Mouse (Mus musculus) ES-Bruce4 (cell line): ENCODE measurements around the gene Mgat1. TPM values are rescaled to one million over a fixed set of nuclear protein-coding genes. Genes with fewer than 3 reads are reported as not detected.

Source experiments
- H3K27ac ChIP-seq: 2 replicates; pipeline ENCODE4 v1.5.1; 2012; ENCODE audit warnings: low read length, inconsistent platforms; ENCODE audit not compliant: insufficient read depth
- H3K27me3 ChIP-seq: 2 replicates; pipeline ENCODE4 v1.6.1; 2012; ENCODE audit warnings: mild to moderate bottlenecking, low read length, inconsistent platforms; ENCODE audit not compliant: control insufficient read depth, poor library complexity, insufficient read depth, severe bottlenecking
- H3K36me3 ChIP-seq: 2 replicates; pipeline ENCODE4 v1.6.1; 2012; ENCODE audit warnings: inconsistent platforms, mild to moderate bottlenecking, low read length, moderate library complexity; ENCODE audit not compliant: control insufficient read depth, poor library complexity, insufficient read depth, severe bottlenecking
- H3K4me1 ChIP-seq: one replicate; pipeline ENCODE4 v1.8.1; 2011; ENCODE audit warnings: low read length; ENCODE audit not compliant: control insufficient read depth, insufficient read depth
- H3K4me3 ChIP-seq: 2 replicates; pipeline ENCODE4 v1.5.1; 2011; ENCODE audit warnings: low read depth, mild to moderate bottlenecking, low read length
- H3K9ac ChIP-seq: 2 replicates; pipeline ENCODE4 v1.6.1; 2012; ENCODE audit warnings: low read depth, mild to moderate bottlenecking, inconsistent platforms; ENCODE audit not compliant: poor library complexity, severe bottlenecking
- H3K9me3 ChIP-seq: replicated peaks from 2 replicates; pipeline ENCODE4 v1.6.1; 2012; ENCODE audit warnings: mild to moderate bottlenecking, low read length, inconsistent platforms; ENCODE audit not compliant: control insufficient read depth, poor library complexity, insufficient read depth, severe bottlenecking
- CTCF ChIP-seq: IDR thresholded peaks from one replicate; pipeline ENCODE4 v1.8.1; 2011; ENCODE audit warnings: low read depth, low read length
- EP300 ChIP-seq: IDR thresholded peaks from 2 replicates; pipeline ENCODE4 v1.6.1; 2011; ENCODE audit warnings: low read depth, low read length; ENCODE audit not compliant: insufficient read depth
- POLR2A ChIP-seq: IDR thresholded peaks from one replicate; pipeline ENCODE4 v1.8.1; 2011; ENCODE audit warnings: low read length; ENCODE audit not compliant: insufficient read depth
- polyA plus RNA-seq: library from polyadenylated mRNA; stranded (reverse); fragments of >200 nt; gene quantifications from 2 replicates; pipeline ENCODE4 v1.2.4, GENCODE M21; 2011; ENCODE audit warnings: low read depth; ENCODE audit not compliant: missing spikeins, insufficient read depth, insufficient read length

Mgat1 gene
- polyA plus RNA-seq, 1 experiment = 21.1 TPM

- H3K4me3 ChIP-seq = no peak overlapping the region
- no peaks in the 10 kb centered on the region for H3K36me3 ChIP-seq
- no peak for TF ChIP-seq POLR2A
- TF ChIP-seq CTCF = no peak
- no peak for TF ChIP-seq EP300
- no peaks in the 10 kb centered on the region for H3K9me3 ChIP-seq
- H3K27ac ChIP-seq = no peak overlapping the region
- H3K4me1 ChIP-seq = no peaks in the 10 kb centered on the region
- H3K27me3 ChIP-seq = no peaks in the 10 kb centered on the region
- no peak overlapping the region for H3K9ac ChIP-seq
These were observed 20.1 kb downstream of the Mgat1 start for GRCm38 (mm10) chr11:49264081-49264480.

- Histone ChIP-seq H3K27ac (no peak overlapping the region), H3K4me3 (no peak overlapping the region), H3K9me3 (no peaks in the 10 kb centered on the region), H3K4me1 (no peaks in the 10 kb centered on the region), H3K36me3 (no peaks in the 10 kb centered on the region), H3K27me3 (no peaks in the 10 kb centered on the region), H3K9ac (no peak overlapping the region)
- TF ChIP-seq EP300 = no peak
- TF ChIP-seq POLR2A = no peak
- no peak for TF ChIP-seq CTCF
These were observed 20.6 kb downstream of the Mgat1 start for GRCm38 (mm10) chr11:49264622-49265021.

- Histone ChIP-seq H3K36me3 (no peaks in the 10 kb centered on the region), H3K4me3 (no peak overlapping the region), H3K9ac (no peak overlapping the region), H3K9me3 (no peaks in the 10 kb centered on the region), H3K4me1 (no peaks in the 10 kb centered on the region), H3K27ac (no peak overlapping the region), H3K27me3 (no peaks in the 10 kb centered on the region)
- TF ChIP-seq CTCF = no peak
- no peak for TF ChIP-seq EP300
- no peak for TF ChIP-seq POLR2A
These were observed 21.1 kb downstream of the Mgat1 start for GRCm38 (mm10) chr11:49265101-49265500.

- no peak overlapping the region for H3K27ac ChIP-seq
- H3K4me3 ChIP-seq = no peak overlapping the region
- no peaks in the 10 kb centered on the region for H3K36me3 ChIP-seq
- H3K9me3 ChIP-seq = no peaks in the 10 kb centered on the region
- H3K4me1 ChIP-seq = no peaks in the 10 kb centered on the region
- no peak overlapping the region for H3K9ac ChIP-seq
- no peaks in the 10 kb centered on the region for H3K27me3 ChIP-seq
- TF ChIP-seq POLR2A = no peak
- no peak for TF ChIP-seq CTCF
- TF ChIP-seq EP300 = no peak
These were observed 22.7 kb downstream of the Mgat1 start for GRCm38 (mm10) chr11:49266671-49267070.

GRCm38 (mm10) chr11:49267316-49267715 is 23.3 kb downstream of the Mgat1 start:
- TF ChIP-seq POLR2A (no peak), CTCF (no peak), EP300 (no peak)
- Histone ChIP-seq H3K27me3 (no peaks in the 10 kb centered on the region; the same call in 1 of the 2 replicates), H3K36me3 (no peaks in the 10 kb centered on the region), H3K4me1 (no peaks in the 10 kb centered on the region), H3K4me3 (no peak overlapping the region), H3K27ac (no peak overlapping the region), H3K9me3 (no peaks in the 10 kb centered on the region), H3K9ac (no peak overlapping the region)

- Histone ChIP-seq H3K9me3 (no peaks in the 10 kb centered on the region), H3K27ac (no peak overlapping the region), H3K4me1 (no peaks in the 10 kb centered on the region), H3K36me3 (no peaks in the 10 kb centered on the region), H3K27me3 (no peaks in the 10 kb centered on the region; the same call in 1 of the 2 replicates), H3K9ac (no peak overlapping the region), H3K4me3 (no peak overlapping the region)
- TF ChIP-seq CTCF = no peak
- TF ChIP-seq POLR2A = no peak
- TF ChIP-seq EP300 = no peak
These were observed 24.1 kb downstream of the Mgat1 start for GRCm38 (mm10) chr11:49267970-49268579.
